21 mouse cellular contexts compared by ENCODE assay signal in genomic region chr15:81761959-81762358, GRCm38 (mm10). TPM values are rescaled to one million over a fixed set of nuclear protein-coding genes. Genes with fewer than 3 reads are reported as not detected.
DNase-seq lines count a peak whose midpoint lies in the region; TF ChIP-seq lines count a peak whose summit lies in the region.
"Had no signal": no experiment of that assay in that cellular context is flagged by ENCODE, and none has a peak within 500 bp of the region (broad histone marks: within the 10 kb centered on the region; RNA-seq: fewer than 3 reads in every experiment).

No protein-coding gene starts in this region.

- no peak overlapping the region for H3K27ac ChIP-seq in gastrocnemius, adult 2 months
- H3K27ac ChIP-seq in liver, adult 2 months (replicated peaks; ENCODE audit: insufficient read depth, low read depth, low read length): no peak overlapping the region
- no peak overlapping the region for H3K27ac ChIP-seq in testis, adult 2 months (ENCODE audit: control insufficient read depth, insufficient read depth, low read depth, low read length)
- H3K27ac ChIP-seq: embryonic facial prominence, embryonic 12.5 days; forebrain, embryonic 12.5 days; limb, embryonic 12.5 days; midbrain, embryonic 13.5 days; neural tube, embryonic 12.5 days had no signal

- no peak for DNase-seq in gastrocnemius, adult 2 months
- no peak for DNase-seq in gastrocnemius, postnatal 4 days (ENCODE audit: low spot score in 2 of 2)
- DNase-seq in liver, adult 2 months (ENCODE audit: extremely low read depth, low read depth, low spot score): no peak
- no peak for DNase-seq in liver
- DNase-seq in testis, postnatal 10 days (ENCODE audit: low spot score): no peak
- no peak for DNase-seq in urinary bladder, postnatal 4 days (ENCODE audit: low spot score in 2 of 2)
- no peak for DNase-seq in Muller cell, postnatal 12 days (ENCODE audit: inconsistent ontology term)
- DNase-seq: cerebellum, adult 11-12 months; cerebellum, postnatal 14 days; kidney, adult 11 months; kidney, postnatal 10 days; layer of hippocampus, postnatal 36 days; right cerebral cortex, postnatal 14 days; thymus, postnatal 14 days had no signal

- H3K36me3 ChIP-seq in liver, adult 2 months (ENCODE audit: control insufficient read depth, insufficient read depth, low read length): no peaks in the 10 kb centered on the region
- H3K36me3 ChIP-seq in testis, adult 2 months (ENCODE audit: control insufficient read depth, insufficient read depth, low read length): no peaks in the 10 kb centered on the region
- H3K36me3 ChIP-seq: embryonic facial prominence, embryonic 12.5 days; forebrain, embryonic 12.5 days had no signal

- peaks cover 5% of the 10 kb centered on the region; the same call in 1 of the 2 replicates for H3K4me1 ChIP-seq in liver, adult 2 months (ENCODE audit: control insufficient read depth, insufficient read depth, low read length)
- H3K4me1 ChIP-seq in testis, adult 2 months (ENCODE audit: control insufficient read depth, insufficient read depth, low read length): no peaks in the 10 kb centered on the region
- H3K4me1 ChIP-seq: embryonic facial prominence, embryonic 12.5 days; forebrain, embryonic 12.5 days; limb, embryonic 12.5 days; midbrain, embryonic 13.5 days; neural tube, embryonic 12.5 days had no signal

- no peak for TF ChIP-seq POLR2A in liver, adult 2 months (IDR thresholded peaks at IDR 0.05; ENCODE audit: extremely low read depth, insufficient read depth, low read length)
- TF ChIP-seq POLR2A in testis, adult 2 months (IDR thresholded peaks at IDR 0.05; ENCODE audit: control insufficient read depth, low read depth, low read length): no peak

- no peaks in the 10 kb centered on the region for H3K27me3 ChIP-seq in liver, adult 2 months (ENCODE audit: control insufficient read depth, insufficient read depth, low read length)
- H3K27me3 ChIP-seq in testis, adult 2 months (ENCODE audit: control insufficient read depth, insufficient read depth, low read length): no peaks in the 10 kb centered on the region
- H3K27me3 ChIP-seq: embryonic facial prominence, embryonic 12.5 days; forebrain, embryonic 12.5 days; limb, embryonic 12.5 days; megakaryocyte, embryonic 14.5 days; midbrain, embryonic 13.5 days; neural tube, embryonic 12.5 days had no signal

- no peak overlapping the region for H3K4me3 ChIP-seq in gastrocnemius, adult 2 months
- no peak overlapping the region for H3K4me3 ChIP-seq in liver, adult 2 months (ENCODE audit: insufficient read depth, low read depth, low read length)
- H3K4me3 ChIP-seq in testis, adult 2 months (ENCODE audit: control insufficient read depth, low read depth, low read length): no peak overlapping the region
- H3K4me3 ChIP-seq: embryonic facial prominence, embryonic 12.5 days; forebrain, embryonic 12.5 days; limb, embryonic 12.5 days; megakaryocyte, embryonic 14.5 days; midbrain, embryonic 13.5 days; neural tube, embryonic 12.5 days had no signal

- no peak overlapping the region for H3K9ac ChIP-seq in liver, adult 2 months (ENCODE audit: low read depth, low read length)
- H3K9ac ChIP-seq: embryonic facial prominence, embryonic 12.5 days; forebrain, embryonic 12.5 days; limb, embryonic 12.5 days; midbrain, embryonic 13.5 days; neural tube, embryonic 12.5 days had no signal

- TF ChIP-seq CTCF in gastrocnemius, adult 2 months (IDR thresholded peaks at IDR 0.05): 0 out of 2 replicates have a peak, but pooled peaks have one; percentile 7
- 0 out of 2 replicates have a peak, but pooled peaks have one; percentile 9 for TF ChIP-seq CTCF in liver, adult 2 months (IDR thresholded peaks at IDR 0.05; ENCODE audit: low read depth, low read length)
- peak; percentile 50; the same call in 1 of the 2 replicates for TF ChIP-seq CTCF in testis, adult 2 months (IDR thresholded peaks at IDR 0.05; ENCODE audit: control insufficient read depth, insufficient read depth, insufficient replicate concordance, low read depth, low read length)

- 95% methylated on average over 3 of the region's 3 CpGs for WGBS in liver, adult 2 months

- H3K79me2 ChIP-seq in liver, adult 2 months (ENCODE audit: control insufficient read depth, insufficient read depth, low read length): peaks cover 13% of the 10 kb centered on the region; the same call in 1 of the 2 replicates

- intact Hi-C loops in gastrocnemius, adult 2 months (cut with DNase I): no loop called here

RNA-seq across cellular contexts. Expression of gene Rangap1, which starts 16.6 kb away (rescaled TPM):
- total RNA-seq in gastrocnemius, adult 2 months (2021): 10 to 100 TPM; 23.7 to 24.1 TPM
- total RNA-seq in gastrocnemius, postnatal 4 days (2021): 10 to 100 TPM; 37.9 to 38.5 TPM
- total RNA-seq in liver, adult 2 months (2014; rRNA removed): 32.8 and 33.1 TPM in 2 replicates
- 21.6 and 24.8 TPM in 2 replicates for polyA plus RNA-seq in liver, adult 2 months (2012; rRNA removed)
- 234 and 245 TPM in 2 replicates for polyA plus RNA-seq in testis, adult 2 months (2012; rRNA removed)

RNA-seq across cellular contexts. Expression of gene Zc3h7b, which starts 17.1 kb away (rescaled TPM):
- total RNA-seq in gastrocnemius, adult 2 months (2021): 10 to 100 TPM; 30.2 to 34.3 TPM
- 10 to 100 TPM; 54.8 to 54.9 TPM for total RNA-seq in gastrocnemius, postnatal 4 days (2021)
- 7.4 TPM in 2 replicates for total RNA-seq in liver, adult 2 months (2014; rRNA removed)
- polyA plus RNA-seq in liver, adult 2 months (2012; rRNA removed): 11.9 and 13.1 TPM in 2 replicates
- polyA plus RNA-seq in testis, adult 2 months (2012; rRNA removed): 21.6 and 26.3 TPM in 2 replicates

RNA-seq across cellular contexts. Expression of gene Tef, which starts 40.3 kb away (rescaled TPM):
- 100 to 1,000 TPM; 101 to 191 TPM for total RNA-seq in gastrocnemius, adult 2 months (2021)
- total RNA-seq in gastrocnemius, postnatal 4 days (2021): 100 to 1,000 TPM; 112 to 117 TPM
- total RNA-seq in liver, adult 2 months (2014; rRNA removed): 156 and 163 TPM in 2 replicates
- polyA plus RNA-seq in liver, adult 2 months (2012; rRNA removed): 34.6 and 35.0 TPM in 2 replicates
- 36.1 and 38.9 TPM in 2 replicates for polyA plus RNA-seq in testis, adult 2 months (2012; rRNA removed)
